Mouse (Mus musculus): ENCODE measurements around the gene Tenm3. TPM values are rescaled to one million over a fixed set of nuclear protein-coding genes. Genes with fewer than 3 reads are reported as not detected.

Gene Tenm3
- polyA plus RNA-seq, 1 experiment = 2.3 TPM

DNA sequence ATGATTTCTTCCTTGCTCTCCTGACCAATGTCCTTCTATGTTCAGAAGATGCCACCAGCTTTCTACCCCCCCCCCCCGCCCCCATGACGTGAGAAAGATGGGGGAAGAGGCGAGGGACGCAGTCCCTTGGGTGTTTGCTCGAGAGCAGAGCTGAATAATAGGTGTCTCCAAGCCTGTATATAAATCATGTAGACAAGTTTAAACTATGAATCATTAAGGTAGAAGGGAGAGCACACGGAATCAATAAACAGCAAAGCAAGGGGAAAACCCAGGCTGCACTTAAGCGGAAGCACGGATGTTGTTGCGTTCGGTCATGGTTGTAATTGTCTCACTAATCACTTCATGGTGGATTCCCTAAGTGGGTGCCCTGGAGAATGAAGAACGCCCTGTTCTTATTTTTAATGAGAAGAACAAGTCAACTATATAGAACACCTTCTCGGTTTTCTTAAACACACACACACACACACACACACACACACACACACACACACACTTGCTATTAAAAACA is 638.9 kb downstream of the Tenm3 start:
- no peak for DNase-seq
- TF ChIP-seq POLR2A (IDR thresholded peaks at IDR 0.05; ENCODE audit: control insufficient read depth, extremely low read depth, insufficient read depth, low read length, poor library complexity) (no peak), CTCF (IDR thresholded peaks at IDR 0.05; ENCODE audit: borderline replicate concordance, control insufficient read depth, extremely low read depth, insufficient read depth, low read length, poor library complexity) (no peak)
- Histone ChIP-seq H3K4me1 (replicated peaks; ENCODE audit: control insufficient read depth, insufficient read depth, low read length) (no peaks in the 10 kb centered on the region), H3K27ac (ENCODE audit: control insufficient read depth, insufficient read depth, low read length) (no peak overlapping the region), H3K27me3 (ENCODE audit: control insufficient read depth, insufficient read depth, low read length) (no peaks in the 10 kb centered on the region), H3K4me3 (ENCODE audit: control insufficient read depth, insufficient read depth, low read length) (no peak overlapping the region), H3K36me3 (ENCODE audit: control insufficient read depth, insufficient read depth, low read length) (no peaks in the 10 kb centered on the region)
- 90% methylated on average over 12 of the region's 12 CpGs for WGBS

DNA sequence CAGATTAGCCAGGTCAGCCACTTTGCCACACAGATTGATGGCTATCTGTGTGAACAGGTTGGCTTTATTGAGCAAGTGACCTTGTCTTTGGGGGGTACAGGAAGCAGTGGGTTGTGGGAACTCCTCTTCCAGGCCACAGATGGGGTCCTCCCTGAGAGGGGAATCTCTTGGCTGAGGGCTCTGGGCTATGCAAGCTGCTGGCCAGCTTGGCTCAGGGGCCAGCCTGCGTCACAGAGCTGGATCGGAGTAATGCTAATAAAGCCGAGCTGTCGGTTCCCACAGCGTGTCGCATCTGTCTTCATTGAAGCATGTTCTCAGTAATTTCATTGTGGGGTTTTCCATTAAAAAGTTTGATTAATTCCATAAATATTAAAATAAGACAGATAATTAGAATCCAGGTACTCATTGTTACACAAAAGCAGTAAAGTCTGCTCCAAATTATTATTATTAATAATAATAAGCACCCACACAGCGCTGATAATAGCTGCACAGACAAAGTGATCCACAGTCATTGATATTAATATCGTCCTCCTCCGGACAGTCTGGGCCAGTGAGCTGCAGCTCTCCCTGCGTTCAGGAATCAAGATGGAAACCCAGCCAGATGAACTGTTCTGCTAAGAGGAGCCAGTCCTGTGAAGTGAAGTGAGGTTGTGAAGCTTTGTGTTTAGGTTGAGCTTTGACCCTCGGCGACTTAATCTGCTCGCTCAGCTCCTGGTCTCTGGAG is 639.5 kb downstream of the Tenm3 start:
- DNase-seq = no peak
- TF ChIP-seq POLR2A (IDR thresholded peaks at IDR 0.05; ENCODE audit: control insufficient read depth, extremely low read depth, insufficient read depth, low read length, poor library complexity) (no peak), CTCF (IDR thresholded peaks at IDR 0.05; ENCODE audit: borderline replicate concordance, control insufficient read depth, extremely low read depth, insufficient read depth, low read length, poor library complexity) (no peak)

GRCm38 (mm10) chr8:48203611-48204010 is 640.1 kb downstream of the Tenm3 start:
- Histone ChIP-seq H3K36me3 (ENCODE audit: control insufficient read depth, insufficient read depth, low read length) (no peaks in the 10 kb centered on the region), H3K4me1 (replicated peaks; ENCODE audit: control insufficient read depth, insufficient read depth, low read length) (no peaks in the 10 kb centered on the region), H3K27ac (ENCODE audit: control insufficient read depth, insufficient read depth, low read length) (no peak overlapping the region), H3K27me3 (ENCODE audit: control insufficient read depth, insufficient read depth, low read length) (no peaks in the 10 kb centered on the region), H3K4me3 (ENCODE audit: control insufficient read depth, insufficient read depth, low read length) (no peak overlapping the region)
- 84% methylated on average over 9 of the region's 9 CpGs for WGBS
- no peak for TF ChIP-seq POLR2A (IDR thresholded peaks at IDR 0.05; ENCODE audit: control insufficient read depth, extremely low read depth, insufficient read depth, low read length, poor library complexity)
- no peak for TF ChIP-seq CTCF (IDR thresholded peaks at IDR 0.05; ENCODE audit: borderline replicate concordance, control insufficient read depth, extremely low read depth, insufficient read depth, low read length, poor library complexity)
- DNase-seq = no peak

More for the DNA sequence above, 639.5 kb downstream of the Tenm3 start:
- H3K4me1 ChIP-seq (replicated peaks; ENCODE audit: control insufficient read depth, insufficient read depth, low read length) = no peaks in the 10 kb centered on the region
- no peaks in the 10 kb centered on the region for H3K36me3 ChIP-seq (ENCODE audit: control insufficient read depth, insufficient read depth, low read length)
- WGBS = 95% methylated on average over 13 of the region's 13 CpGs
- no peak overlapping the region for H3K27ac ChIP-seq (ENCODE audit: control insufficient read depth, insufficient read depth, low read length)
- no peaks in the 10 kb centered on the region for H3K27me3 ChIP-seq (ENCODE audit: control insufficient read depth, insufficient read depth, low read length)
- H3K4me3 ChIP-seq (ENCODE audit: control insufficient read depth, insufficient read depth, low read length) = no peak overlapping the region

DNA sequence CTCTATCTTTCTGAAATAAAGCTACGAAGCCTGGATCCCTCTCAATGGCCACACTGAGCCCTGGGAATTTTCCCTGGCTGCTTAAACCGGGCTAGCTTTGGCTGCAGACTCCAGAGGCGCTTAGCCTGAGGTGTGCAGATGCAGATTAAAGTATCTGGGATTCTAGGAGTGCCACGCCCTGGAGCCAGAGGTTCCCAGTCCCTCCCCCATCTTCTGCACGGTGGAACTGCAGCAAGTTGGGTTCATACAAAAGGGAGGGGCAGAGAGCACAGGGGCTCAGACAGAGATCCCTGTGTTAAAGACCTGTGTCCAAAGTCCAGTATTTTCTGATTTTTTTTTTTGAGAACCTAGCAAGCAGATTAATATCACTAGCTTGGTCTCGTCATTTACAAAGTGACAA is 640.6 kb downstream of the Tenm3 start:
- TF ChIP-seq POLR2A (IDR thresholded peaks at IDR 0.05; ENCODE audit: control insufficient read depth, extremely low read depth, insufficient read depth, low read length, poor library complexity) (no peak), CTCF (IDR thresholded peaks at IDR 0.05; ENCODE audit: borderline replicate concordance, control insufficient read depth, extremely low read depth, insufficient read depth, low read length, poor library complexity) (no peak)
- 78% methylated on average over 6 of the region's 6 CpGs for WGBS
- no peak for DNase-seq
- Histone ChIP-seq H3K4me1 (replicated peaks; ENCODE audit: control insufficient read depth, insufficient read depth, low read length) (no peaks in the 10 kb centered on the region), H3K27ac (ENCODE audit: control insufficient read depth, insufficient read depth, low read length) (no peak overlapping the region), H3K4me3 (ENCODE audit: control insufficient read depth, insufficient read depth, low read length) (no peak overlapping the region), H3K27me3 (ENCODE audit: control insufficient read depth, insufficient read depth, low read length) (no peaks in the 10 kb centered on the region), H3K36me3 (ENCODE audit: control insufficient read depth, insufficient read depth, low read length) (no peaks in the 10 kb centered on the region)

DNA sequence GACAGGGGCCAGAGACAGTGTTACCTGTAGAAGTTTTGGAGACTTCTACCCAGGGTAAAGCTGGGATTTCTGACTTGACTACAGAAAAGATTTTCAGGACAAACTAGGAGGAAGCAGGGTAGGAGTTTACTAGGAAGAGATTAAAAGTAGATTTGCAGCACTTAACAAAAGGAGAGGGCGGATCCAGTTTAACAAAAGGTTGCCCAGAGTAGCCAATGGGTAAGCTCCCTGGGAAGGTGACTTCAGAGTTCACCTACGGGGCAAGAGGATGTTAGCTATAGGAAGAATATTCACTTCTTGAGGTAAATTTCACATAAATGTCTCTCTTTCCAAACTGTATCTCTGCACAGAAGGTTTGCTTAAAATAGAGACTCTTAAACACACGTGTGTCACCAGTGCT is 641.1 kb downstream of the Tenm3 start:
- no peak overlapping the region for H3K27ac ChIP-seq (ENCODE audit: control insufficient read depth, insufficient read depth, low read length)
- no peaks in the 10 kb centered on the region for H3K27me3 ChIP-seq (ENCODE audit: control insufficient read depth, insufficient read depth, low read length)
- DNase-seq = no peak
- no peak for TF ChIP-seq CTCF (IDR thresholded peaks at IDR 0.05; ENCODE audit: borderline replicate concordance, control insufficient read depth, extremely low read depth, insufficient read depth, low read length, poor library complexity)
- no peak for TF ChIP-seq POLR2A (IDR thresholded peaks at IDR 0.05; ENCODE audit: control insufficient read depth, extremely low read depth, insufficient read depth, low read length, poor library complexity)
- no peaks in the 10 kb centered on the region for H3K36me3 ChIP-seq (ENCODE audit: control insufficient read depth, insufficient read depth, low read length)
- no peaks in the 10 kb centered on the region for H3K4me1 ChIP-seq (replicated peaks; ENCODE audit: control insufficient read depth, insufficient read depth, low read length)
- WGBS = 70% methylated on average over 3 of the region's 3 CpGs
- H3K4me3 ChIP-seq (ENCODE audit: control insufficient read depth, insufficient read depth, low read length) = no peak overlapping the region

- H3K4me3 ChIP-seq (ENCODE audit: control insufficient read depth, insufficient read depth, low read length) = no peak overlapping the region
- 96% methylated on average over 9 of the region's 9 CpGs for WGBS
- DNase-seq = no peak
- H3K36me3 ChIP-seq (ENCODE audit: control insufficient read depth, insufficient read depth, low read length) = no peaks in the 10 kb centered on the region
- H3K4me1 ChIP-seq (replicated peaks; ENCODE audit: control insufficient read depth, insufficient read depth, low read length) = no peaks in the 10 kb centered on the region
- H3K27ac ChIP-seq (ENCODE audit: control insufficient read depth, insufficient read depth, low read length) = no peak overlapping the region
- no peaks in the 10 kb centered on the region for H3K27me3 ChIP-seq (ENCODE audit: control insufficient read depth, insufficient read depth, low read length)
- TF ChIP-seq POLR2A (IDR thresholded peaks at IDR 0.05; ENCODE audit: control insufficient read depth, extremely low read depth, insufficient read depth, low read length, poor library complexity) (no peak), CTCF (IDR thresholded peaks at IDR 0.05; ENCODE audit: borderline replicate concordance, control insufficient read depth, extremely low read depth, insufficient read depth, low read length, poor library complexity) (no peak)
These were observed 644.6 kb downstream of the Tenm3 start for GRCm38 (mm10) chr8:48199171-48199570.

Measured in thymus, adult 2 months (tissue).